Mouse (Mus musculus) lung, embryonic 16.5 days (tissue): ENCODE measurements around the gene Qtrt1. TPM values are rescaled to one million over a fixed set of nuclear protein-coding genes. Genes with fewer than 3 reads are reported as not detected.

Experiments
- ATAC-seq: fragments of 200-750 bp; cut with Nextera tagmentation; 2 replicates; pipeline ENCODE4 v1.8.0; 2017; ENCODE audit warnings: low read depth, mild to moderate bottlenecking, moderate library complexity
- H3K27ac ChIP-seq: fragments of 300-500 bp; sonication (generic); 2 replicates; pipeline ENCODE4 v1.5.1; 2014; ENCODE audit warnings: mild to moderate bottlenecking, control low read depth, low read length
- H3K27me3 ChIP-seq: fragments of 300-500 bp; sonication (generic); 2 replicates; pipeline ENCODE4 v1.6.1; 2014; ENCODE audit warnings: low read depth, low read length, mixed read lengths; ENCODE audit not compliant: control insufficient read depth, insufficient read depth
- H3K36me3 ChIP-seq: fragments of 300-500 bp; sonication (generic); 2 replicates; pipeline ENCODE4 v1.6.1; 2014; ENCODE audit warnings: low read length; ENCODE audit not compliant: control insufficient read depth, insufficient read depth
- H3K4me1 ChIP-seq: fragments of 300-500 bp; sonication (generic); replicated peaks from 2 replicates; pipeline ENCODE4 v1.6.1; 2014; ENCODE audit warnings: low read length, mixed read lengths; ENCODE audit not compliant: control insufficient read depth, insufficient read depth
- H3K4me2 ChIP-seq: fragments of 300-500 bp; sonication (generic); 2 replicates; pipeline ENCODE4 v1.6.1; 2014; ENCODE audit warnings: low read depth, low read length, control low read depth
- H3K4me3 ChIP-seq: fragments of 300-500 bp; sonication (generic); 2 replicates; pipeline ENCODE4 v1.5.1; 2014; ENCODE audit warnings: mild to moderate bottlenecking, low read length, control low read depth
- H3K9ac ChIP-seq: fragments of 300-500 bp; sonication (generic); 2 replicates; pipeline ENCODE4 v1.6.1; 2014; ENCODE audit warnings: low read length, control low read depth
- H3K9me3 ChIP-seq: fragments of 300-500 bp; sonication (generic); 2 replicates; pipeline ENCODE4 v1.6.1; 2016; ENCODE audit warnings: low read length; ENCODE audit not compliant: control insufficient read depth
- WGBS: fragments of 180-500 bp; shearing (Covaris S2); extraction: QIAGEN DNeasy Blood & Tissue Kit; methylation state at CpG from one replicate; pipeline ENCODE4 v1.1.7; 2014; 5-methylcytosine and 5-hydroxymethylcytosine counted together
- polyA plus RNA-seq: library from polyadenylated mRNA; unstranded; fragments of >200 nt; fragmentation: Nextera tagmentation; extraction: Ambion mirVana; gene quantifications from 2 replicates; pipeline ENCODE4 v1.2.1, GENCODE M21; 2015

The Qtrt1 gene
- polyA plus RNA-seq, 1 experiment from 2014 or later, result 37.5 TPM

DNA sequence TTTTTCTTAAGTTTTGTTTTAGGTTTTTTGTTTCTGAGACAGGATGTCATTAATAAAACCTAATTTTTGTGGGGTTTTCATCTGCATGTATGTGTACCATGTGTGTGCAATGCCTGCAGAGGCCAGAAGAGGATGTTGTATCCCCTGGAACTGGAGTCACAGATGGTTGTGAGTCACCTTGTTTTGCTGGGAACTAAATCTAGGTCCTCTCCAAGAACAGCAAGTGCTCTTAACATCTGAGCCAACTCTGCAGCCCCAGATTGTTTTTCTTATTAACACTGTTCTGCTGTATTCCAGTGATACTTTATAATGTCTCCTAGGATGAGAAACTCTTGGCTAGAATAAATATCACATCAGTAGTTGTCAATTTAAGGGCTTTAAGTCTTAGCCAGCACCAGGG lies 30.8 kb upstream of the Qtrt1 start:
- Histone ChIP-seq H3K4me3 (no peak overlapping the region), H3K4me2 (no peak overlapping the region), H3K9ac (no peak overlapping the region), H3K27ac (no peak overlapping the region), H3K4me1 (peaks cover 5% of the 10 kb centered on the region; the same call in 1 of the 2 replicates), H3K9me3 (no peaks in the 10 kb centered on the region), H3K36me3 (peaks cover 5% of the 10 kb centered on the region; the same call in 1 of the 2 replicates), H3K27me3 (no peaks in the 10 kb centered on the region)
- no peak for ATAC-seq

DNA sequence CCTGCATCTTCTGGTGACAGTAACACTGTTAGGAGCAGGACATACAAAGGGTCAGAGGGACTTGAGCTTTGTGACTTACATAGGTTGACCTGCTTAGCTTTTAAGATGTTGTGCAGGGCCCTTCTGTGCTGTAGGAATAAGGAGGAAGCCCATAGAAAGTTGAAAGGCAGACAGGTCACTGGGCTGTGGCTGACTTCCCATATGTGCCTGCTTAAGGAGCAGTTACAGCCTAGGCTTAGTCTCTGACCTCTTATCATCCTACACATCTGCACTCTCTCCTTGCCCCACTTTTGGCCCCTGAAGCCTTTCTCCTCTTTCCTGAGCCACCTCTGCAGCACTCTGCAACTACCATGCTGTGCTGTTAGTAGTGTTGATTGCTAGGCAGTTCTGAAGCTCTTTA lies 27.7 kb upstream of the Qtrt1 start:
- peaks cover 8% of the 10 kb centered on the region; the same call in 1 of the 2 replicates for H3K36me3 ChIP-seq
- H3K9me3 ChIP-seq, result no peaks in the 10 kb centered on the region
- H3K9ac ChIP-seq, result no peak overlapping the region
- H3K27me3 ChIP-seq, result no peaks in the 10 kb centered on the region
- ATAC-seq, result no peak
- no peak overlapping the region for H3K4me3 ChIP-seq
- peaks cover 5% of the 10 kb centered on the region; the same call in 1 of the 2 replicates for H3K4me1 ChIP-seq
- H3K4me2 ChIP-seq, result no peak overlapping the region
- no peak overlapping the region for H3K27ac ChIP-seq

DNA sequence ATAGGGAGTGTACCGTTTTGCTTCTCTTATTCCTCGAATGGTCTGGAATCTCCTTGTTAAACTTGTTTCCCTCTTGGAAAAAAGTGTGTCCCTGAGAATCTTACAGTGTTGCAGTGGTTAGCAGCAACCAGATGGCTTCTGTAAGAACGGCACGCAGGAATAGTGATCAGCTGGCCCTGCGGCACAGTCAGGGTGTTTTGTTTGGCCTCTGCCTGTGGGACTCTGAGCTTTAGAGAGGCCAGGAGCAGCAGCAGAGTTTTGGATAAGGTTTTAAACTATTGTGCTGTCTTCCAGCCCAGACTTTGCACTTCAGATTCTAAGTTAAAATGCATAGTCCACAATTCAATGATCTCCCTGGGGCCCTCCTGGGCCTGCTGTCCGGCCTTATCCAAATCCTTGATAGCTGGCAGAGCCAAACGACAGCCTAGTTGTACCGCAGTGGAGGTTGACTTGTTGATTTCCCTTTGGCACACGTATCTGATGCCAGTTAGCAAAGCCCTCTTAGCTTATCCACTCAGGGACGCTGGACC lies 18.9 kb upstream of the Qtrt1 start:
- Histone ChIP-seq H3K27me3 (no peaks in the 10 kb centered on the region), H3K4me3 (no peak overlapping the region), H3K9ac (no peak overlapping the region), H3K36me3 (peaks cover 85% of the 10 kb centered on the region), H3K27ac (no peak overlapping the region), H3K4me1 (no peaks in the 10 kb centered on the region), H3K4me2 (no peak overlapping the region), H3K9me3 (no peaks in the 10 kb centered on the region)
- no peak for ATAC-seq
- 82% methylated on average over 10 of the region's 10 CpGs for WGBS

DNA sequence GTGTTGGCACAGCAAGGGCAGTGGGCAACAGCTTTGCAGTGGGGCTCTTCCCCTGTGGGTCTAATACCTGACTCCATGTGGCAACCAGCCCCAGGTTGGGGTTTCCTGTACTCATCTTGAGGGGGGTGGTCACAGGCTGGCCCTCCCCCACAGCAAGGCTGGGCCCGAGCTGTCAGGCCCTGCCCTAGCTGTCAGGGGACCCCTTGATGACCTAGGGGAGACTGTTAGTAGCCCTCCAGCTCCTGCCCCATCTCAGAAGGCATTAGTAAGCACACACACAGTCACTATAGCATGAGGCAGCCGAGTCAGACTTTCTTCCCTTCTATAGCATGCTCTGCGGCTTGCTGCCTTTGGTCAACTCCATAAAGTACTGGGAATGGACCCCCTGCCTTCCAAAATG lies 15.9 kb upstream of the Qtrt1 start:
- Histone ChIP-seq H3K9me3 (no peaks in the 10 kb centered on the region), H3K9ac (no peak overlapping the region), H3K27me3 (no peaks in the 10 kb centered on the region), H3K4me2 (no peak overlapping the region), H3K4me1 (no peaks in the 10 kb centered on the region), H3K27ac (no peak overlapping the region), H3K4me3 (no peak overlapping the region), H3K36me3 (peaks cover 83% of the 10 kb centered on the region)
- no peak for ATAC-seq
- WGBS, result 84% methylated on average over 3 of the region's 3 CpGs

DNA sequence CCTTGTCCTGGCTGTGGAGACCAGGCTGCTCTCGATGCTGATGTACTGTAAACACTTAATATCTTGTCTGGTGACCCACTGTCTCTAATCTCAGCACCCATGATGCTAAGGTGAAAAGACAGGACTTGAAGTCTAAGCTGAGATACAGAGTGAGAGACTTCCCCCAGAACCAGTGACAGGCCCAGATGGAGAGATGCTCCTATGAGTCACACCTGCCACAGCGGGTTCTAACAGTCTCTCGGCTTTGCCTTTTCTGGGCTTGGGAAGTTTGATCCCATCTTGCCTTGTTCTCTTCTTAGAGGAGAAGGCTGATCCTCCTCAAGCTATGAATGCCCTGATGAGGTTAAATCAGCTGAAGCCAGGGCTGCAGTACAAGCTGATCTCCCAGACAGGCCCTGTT lies 14.5 kb upstream of the Qtrt1 start:
- Histone ChIP-seq H3K27me3 (no peaks in the 10 kb centered on the region), H3K27ac (no peak overlapping the region), H3K9me3 (no peaks in the 10 kb centered on the region), H3K9ac (no peak overlapping the region), H3K4me2 (no peak overlapping the region), H3K4me3 (no peak overlapping the region), H3K4me1 (no peaks in the 10 kb centered on the region), H3K36me3 (peaks cover 80% of the 10 kb centered on the region)
- ATAC-seq, result no peak
- 93% methylated on average over 3 of the region's 3 CpGs for WGBS

DNA sequence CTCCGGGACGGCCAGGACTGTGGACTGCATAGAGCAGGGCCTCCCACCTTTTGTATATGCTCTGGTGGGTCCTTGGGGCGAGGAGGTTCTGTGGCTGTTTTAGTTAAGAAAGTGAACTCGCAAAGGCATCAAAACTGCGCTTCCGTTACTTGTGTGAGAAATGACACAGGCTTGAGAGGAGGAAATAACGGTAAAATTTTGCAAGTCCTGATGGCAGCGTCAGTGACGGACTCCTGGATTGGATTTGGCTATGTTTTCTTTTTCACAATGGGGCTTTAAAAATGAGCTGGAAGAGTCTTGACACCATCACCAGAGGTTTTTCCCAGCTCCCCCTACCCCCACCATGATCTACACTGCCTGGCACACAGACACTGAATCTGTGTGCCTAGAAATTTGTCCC lies 10.6 kb upstream of the Qtrt1 start:
- Histone ChIP-seq H3K4me1 (no peaks in the 10 kb centered on the region), H3K36me3 (peaks cover 78% of the 10 kb centered on the region), H3K4me2 (no peak overlapping the region), H3K4me3 (no peak overlapping the region), H3K9ac (no peak overlapping the region), H3K27me3 (no peaks in the 10 kb centered on the region), H3K27ac (no peak overlapping the region), H3K9me3 (no peaks in the 10 kb centered on the region)
- 93% methylated on average over 9 of the region's 9 CpGs for WGBS
- ATAC-seq, result no peak

DNA sequence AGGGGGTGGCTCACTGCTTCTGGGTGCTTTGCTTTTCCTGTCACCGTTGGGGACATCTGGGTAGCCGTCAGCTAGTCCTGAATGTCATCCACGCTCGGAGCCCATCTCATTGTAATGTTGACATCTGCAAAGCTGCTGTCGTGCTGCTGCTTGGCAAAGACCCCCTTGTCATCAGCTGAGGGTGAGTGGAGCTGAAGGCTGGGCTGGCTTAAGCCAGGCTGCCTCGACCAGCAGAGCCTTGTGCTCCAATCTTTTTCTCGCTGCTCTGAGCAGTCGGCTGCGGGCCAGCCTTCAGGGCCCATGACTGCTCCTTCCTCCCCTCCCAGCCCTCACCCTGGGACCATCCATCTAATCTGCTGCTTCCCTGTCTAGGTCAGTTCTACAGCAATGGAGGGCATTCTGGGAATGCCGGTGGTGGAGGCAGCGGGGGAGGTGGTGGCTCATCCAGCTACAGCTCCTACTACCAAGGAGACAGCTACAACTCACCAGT lies 8.8 kb upstream of the Qtrt1 start:
- no peak overlapping the region for H3K4me2 ChIP-seq
- H3K9ac ChIP-seq, result no peak overlapping the region
- 71% methylated on average over 11 of the region's 11 CpGs for WGBS
- H3K36me3 ChIP-seq, result peaks cover 69% of the 10 kb centered on the region
- no peaks in the 10 kb centered on the region for H3K9me3 ChIP-seq
- no peaks in the 10 kb centered on the region for H3K27me3 ChIP-seq
- H3K4me1 ChIP-seq, result no peaks in the 10 kb centered on the region
- no peak for ATAC-seq
- no peak overlapping the region for H3K27ac ChIP-seq
- H3K4me3 ChIP-seq, result no peak overlapping the region

DNA sequence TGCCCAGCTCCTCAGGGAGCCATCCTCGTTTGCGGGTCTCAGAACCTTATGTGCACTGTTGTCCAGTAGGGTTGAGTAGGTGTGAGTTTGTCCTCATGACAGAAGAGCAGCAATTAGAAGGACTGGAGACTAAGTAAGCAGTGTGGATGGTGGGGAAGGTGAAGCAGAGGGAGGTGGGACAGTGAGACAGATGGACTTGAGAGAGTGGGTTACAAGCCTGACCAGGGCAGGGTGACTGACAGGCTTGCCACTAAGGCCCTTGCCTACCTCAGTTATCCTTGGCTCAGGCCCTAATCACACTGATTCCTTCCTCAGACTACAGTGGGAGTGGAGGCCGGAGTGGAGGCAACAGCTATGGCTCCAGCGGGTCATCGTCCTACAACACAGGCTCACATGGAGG lies 7.9 kb upstream of the Qtrt1 start:
- H3K36me3 ChIP-seq, result peaks cover 66% of the 10 kb centered on the region
- no peak overlapping the region for H3K27ac ChIP-seq
- no peaks in the 10 kb centered on the region for H3K4me1 ChIP-seq
- no peak for ATAC-seq
- no peaks in the 10 kb centered on the region for H3K27me3 ChIP-seq
- H3K9me3 ChIP-seq, result no peaks in the 10 kb centered on the region
- no peak overlapping the region for H3K9ac ChIP-seq
- no peak overlapping the region for H3K4me2 ChIP-seq
- H3K4me3 ChIP-seq, result no peak overlapping the region
- WGBS, result 93% methylated on average over 5 of the region's 5 CpGs

DNA sequence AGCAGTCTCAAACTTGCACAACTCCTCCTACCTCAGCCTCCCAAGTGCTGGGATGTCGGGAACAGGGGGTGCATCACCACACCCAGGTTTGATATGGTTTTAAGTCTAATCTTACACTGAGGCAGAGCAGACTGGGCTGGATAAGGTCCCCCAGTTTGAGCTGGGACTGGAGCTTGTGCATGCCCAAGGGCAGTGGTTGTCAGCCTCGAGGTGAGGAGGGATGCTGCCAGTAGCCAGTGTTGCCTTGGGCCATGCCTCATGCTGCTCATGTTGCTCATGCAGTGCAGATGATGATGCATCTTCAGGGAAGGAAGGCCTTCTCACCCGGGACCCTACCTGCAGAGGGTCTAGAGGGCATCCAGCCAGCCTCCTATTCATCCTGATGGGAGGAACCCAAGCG lies 6.1 kb upstream of the Qtrt1 start:
- Histone ChIP-seq H3K27ac (no peak overlapping the region), H3K4me1 (no peaks in the 10 kb centered on the region), H3K36me3 (peaks cover 54% of the 10 kb centered on the region), H3K27me3 (no peaks in the 10 kb centered on the region), H3K4me2 (no peak overlapping the region), H3K9ac (no peak overlapping the region), H3K4me3 (no peak overlapping the region), H3K9me3 (no peaks in the 10 kb centered on the region)
- WGBS, result 67% methylated on average over 4 of the region's 4 CpGs
- ATAC-seq, result no peak

DNA sequence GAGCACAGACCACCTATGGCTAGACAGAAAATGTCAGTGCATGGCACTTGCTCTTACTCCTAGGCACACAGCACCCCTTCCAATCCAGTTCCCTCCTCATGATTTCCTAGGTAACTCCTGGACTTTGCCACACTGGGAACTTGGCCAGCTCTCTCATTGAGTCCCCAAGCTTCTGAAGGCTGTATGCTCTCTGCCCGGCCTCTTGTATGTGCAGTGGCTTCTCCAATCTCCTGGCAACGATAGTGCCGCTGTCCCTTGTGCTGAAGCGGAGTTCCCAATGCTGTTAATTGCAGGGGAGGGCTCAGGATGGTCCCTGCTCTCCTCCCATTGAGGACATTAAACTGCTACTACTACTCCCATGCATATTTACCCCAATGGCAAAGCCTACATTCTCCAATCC lies 3.7 kb upstream of the Qtrt1 start:
- ATAC-seq, result no peak
- Histone ChIP-seq H3K9me3 (no peaks in the 10 kb centered on the region), H3K27ac (no peak overlapping the region), H3K27me3 (no peaks in the 10 kb centered on the region), H3K4me2 (no peak overlapping the region), H3K9ac (no peak overlapping the region), H3K4me3 (no peak overlapping the region), H3K36me3 (peaks cover 35% of the 10 kb centered on the region), H3K4me1 (peaks cover 8% of the 10 kb centered on the region)
- WGBS, result 11% methylated on average over 4 of the region's 4 CpGs
